Mouse (Mus musculus) lung, adult 2 months (tissue): Measurements from ENCODE around the gene Pick1.

ENCODE experiments used
- CTCF ChIP-seq: fragments of 200-500 bp; IDR thresholded peaks from 2 replicates; pipeline ENCODE4 v1.5.1; 2011; ENCODE audit warnings: mild to moderate bottlenecking, low read length, control low read depth; ENCODE audit not compliant: insufficient read depth
- POLR2A ChIP-seq: fragments of 200-500 bp; IDR thresholded peaks from 2 replicates; pipeline ENCODE4 v1.6.1; 2011; ENCODE audit warnings: low read depth, mild to moderate bottlenecking, control low read depth, low read length, borderline replicate concordance; ENCODE audit errors: extremely low read depth

GRCm38 (mm10) chr15:79261095-79261725, 32.2 kb downstream of the Pick1 start:
- TF ChIP-seq CTCF (no peak), POLR2A (no peak)
